In the genomic region with DNA sequence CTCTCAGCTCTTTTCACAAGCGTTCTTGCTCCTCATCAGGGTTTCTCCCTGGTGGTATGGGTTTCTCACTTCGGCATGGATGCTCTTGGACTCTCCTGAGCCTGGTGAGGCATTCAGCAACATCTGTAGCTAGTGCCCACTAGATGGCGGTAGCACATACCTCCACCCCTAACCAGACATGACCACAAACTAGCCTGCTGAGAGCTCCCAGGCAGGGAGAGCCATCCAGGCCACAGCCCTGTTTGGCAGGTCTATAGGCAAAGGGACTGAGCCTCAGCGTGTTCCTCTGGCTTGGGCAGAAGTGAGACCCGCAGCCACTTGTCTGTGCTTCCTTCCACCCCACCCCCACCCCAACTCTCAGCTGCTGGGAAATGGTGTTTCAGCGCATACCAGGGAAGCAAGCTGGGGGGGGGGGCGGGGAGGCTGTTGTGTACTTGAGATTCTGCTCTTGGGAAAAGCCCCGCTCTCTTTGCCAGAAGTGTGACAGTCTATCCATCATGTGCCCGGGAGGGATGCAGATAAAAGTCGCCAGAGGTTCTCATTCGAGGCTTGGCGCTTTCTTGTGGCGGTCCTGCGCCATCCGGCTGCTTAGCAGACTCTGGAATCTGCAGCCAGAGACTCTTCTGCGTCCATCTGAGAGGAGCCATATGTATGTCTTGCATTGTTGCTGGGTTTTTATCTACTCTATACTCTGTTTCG, we compare ENCODE assay signal across 8 mouse cellular contexts.
A peak's percentile ranks its signal among the peaks of the same experiment; 100 is the strongest.
DNase-seq lines count a peak whose midpoint lies in the region; ATAC-seq lines count a peak whose summit lies in the region.

No protein-coding gene starts in this region.

- no peaks in the 10 kb centered on the region for H3K4me1 ChIP-seq in intestine, embryonic 14.5 days (replicated peaks; ENCODE audit: control insufficient read depth, insufficient read depth, low read length)

- no peaks in the 10 kb centered on the region for H3K27me3 ChIP-seq in intestine, embryonic 14.5 days (replicated peaks; ENCODE audit: control insufficient read depth, insufficient read depth, low read length)

- no peak overlapping the region for H3K4me3 ChIP-seq in intestine, embryonic 14.5 days (ENCODE audit: low read depth, low read length)

- intact Hi-C loops in left cerebral cortex, postnatal 10 days (cut with DNase I): no loop called here

- no peak for ATAC-seq in CD4-positive, CD25-positive, alpha-beta regulatory T cell, adult 4 months
- peak; percentile 94 for ATAC-seq in intestine, embryonic 14.5 days (replicated peaks; ENCODE audit: low FRiP score, low TSS enrichment, low read depth)
- ATAC-seq in megakaryocyte-erythroid progenitor cell, adult 5-6 weeks (replicated peaks; ENCODE audit: low FRiP score, low TSS enrichment, poor library complexity, severe bottlenecking): peak; percentile 99

- no peaks in the 10 kb centered on the region for H3K36me3 ChIP-seq in intestine, embryonic 14.5 days (ENCODE audit: control insufficient read depth, insufficient read depth, low read length)

- H3K9me3 ChIP-seq in intestine, embryonic 14.5 days (ENCODE audit: control insufficient read depth, low read length): peaks cover 7% of the 10 kb centered on the region; the same call in 1 of the 2 replicates

- peak overlapping the region; percentile 20; the same call in 1 of the 2 replicates for H3K4me2 ChIP-seq in intestine, embryonic 14.5 days (ENCODE audit: low read length)

- no peak overlapping the region for H3K9ac ChIP-seq in intestine, embryonic 14.5 days (ENCODE audit: low read length)

- peak; percentile 76 for DNase-seq in CD4-positive, CD25-positive, alpha-beta regulatory T cell, adult 2 months (ENCODE audit: low read depth, low spot score)
- DNase-seq in embryo, embryonic 9.5 days (ENCODE audit: extremely low spot score): peak; percentile 74
- DNase-seq in gastrocnemius, postnatal 4 days (ENCODE audit: low spot score in 2 of 2): peak; percentile 34 to 64
- peak; percentile 79 for DNase-seq in intestine, embryonic 14.5 days (ENCODE audit: low spot score)
- DNase-seq in left cerebral cortex, postnatal 10 days (ENCODE audit: extremely low spot score in 1 of 2, low spot score in 2 of 2): peak; percentile 59 to 73
- DNase-seq in right cerebral cortex, postnatal 4 days: peak; percentile 41

- 0 out of 2 replicates have a peak overlapping the region, but pooled peaks have one; percentile 8 for H3K27ac ChIP-seq in intestine, embryonic 14.5 days (ENCODE audit: low read depth)

- WGBS in intestine, embryonic 14.5 days: 26% methylated on average over 17 of the region's 17 CpGs
